Mouse (Mus musculus): Measurements from ENCODE around the gene Elk3. TPM values are rescaled to one million over a fixed set of nuclear protein-coding genes. Genes with fewer than 3 reads are reported as not detected.

The Elk3 gene
- polyA plus RNA-seq, 1 experiment from 2014 or later = 5.7 TPM

- H3K4me3 ChIP-seq (ENCODE audit: low read depth, low read length) = no peak overlapping the region
- H3K9me3 ChIP-seq (ENCODE audit: control insufficient read depth, low read length) = no peaks in the 10 kb centered on the region
- no peaks in the 10 kb centered on the region for H3K27me3 ChIP-seq (ENCODE audit: control insufficient read depth, insufficient read depth, low read length)
- H3K4me1 ChIP-seq (ENCODE audit: control insufficient read depth, insufficient read depth, low read length) = 0 out of 2 replicates have a peak, but pooled peaks cover 9% of the 10 kb centered on the region
- 88% methylated on average over 11 of the region's 11 CpGs for WGBS
- no peak overlapping the region for H3K9ac ChIP-seq (replicated peaks; ENCODE audit: low read depth, low read length)
- H3K36me3 ChIP-seq (ENCODE audit: control insufficient read depth, insufficient read depth, low read length) = no peaks in the 10 kb centered on the region
- H3K27ac ChIP-seq (ENCODE audit: low read depth, low read length) = no peak overlapping the region
- no peak for ATAC-seq (ENCODE audit: low read depth)
- no peak overlapping the region for H3K4me2 ChIP-seq (ENCODE audit: low read depth, low read length)
Observed at GRCm38 (mm10) chr10:93306367-93306766, 4.6 kb downstream of the Elk3 start.

GRCm38 (mm10) chr10:93305946-93306345 lies 5.0 kb downstream of the Elk3 start:
- Histone ChIP-seq H3K9me3 (ENCODE audit: control insufficient read depth, low read length) (no peaks in the 10 kb centered on the region), H3K27ac (ENCODE audit: low read depth, low read length) (no peak overlapping the region), H3K9ac (replicated peaks; ENCODE audit: low read depth, low read length) (no peak overlapping the region), H3K4me2 (ENCODE audit: low read depth, low read length) (no peak overlapping the region), H3K4me3 (ENCODE audit: low read depth, low read length) (no peak overlapping the region), H3K4me1 (ENCODE audit: control insufficient read depth, insufficient read depth, low read length) (0 out of 2 replicates have a peak, but pooled peaks cover 9% of the 10 kb centered on the region), H3K36me3 (ENCODE audit: control insufficient read depth, insufficient read depth, low read length) (no peaks in the 10 kb centered on the region), H3K27me3 (ENCODE audit: control insufficient read depth, insufficient read depth, low read length) (no peaks in the 10 kb centered on the region)
- ATAC-seq (ENCODE audit: low read depth) = no peak
- WGBS = 76% methylated on average over 6 of the region's 6 CpGs

GRCm38 (mm10) chr10:93303231-93303630 lies 7.7 kb downstream of the Elk3 start:
- Histone ChIP-seq H3K27ac (ENCODE audit: low read depth, low read length) (no peak overlapping the region), H3K9me3 (ENCODE audit: control insufficient read depth, low read length) (no peaks in the 10 kb centered on the region), H3K4me3 (ENCODE audit: low read depth, low read length) (no peak overlapping the region), H3K4me1 (ENCODE audit: control insufficient read depth, insufficient read depth, low read length) (no peaks in the 10 kb centered on the region), H3K36me3 (ENCODE audit: control insufficient read depth, insufficient read depth, low read length) (no peaks in the 10 kb centered on the region), H3K4me2 (ENCODE audit: low read depth, low read length) (no peak overlapping the region), H3K9ac (replicated peaks; ENCODE audit: low read depth, low read length) (no peak overlapping the region), H3K27me3 (ENCODE audit: control insufficient read depth, insufficient read depth, low read length) (no peaks in the 10 kb centered on the region)
- 84% methylated on average over 4 of the region's 4 CpGs for WGBS
- no peak for ATAC-seq (ENCODE audit: low read depth)

GRCm38 (mm10) chr10:93301831-93302230 lies 9.1 kb downstream of the Elk3 start:
- no peak overlapping the region for H3K4me2 ChIP-seq (ENCODE audit: low read depth, low read length)
- no peak overlapping the region for H3K27ac ChIP-seq (ENCODE audit: low read depth, low read length)
- H3K4me3 ChIP-seq (ENCODE audit: low read depth, low read length) = no peak overlapping the region
- no peaks in the 10 kb centered on the region for H3K27me3 ChIP-seq (ENCODE audit: control insufficient read depth, insufficient read depth, low read length)
- no peak overlapping the region for H3K9ac ChIP-seq (replicated peaks; ENCODE audit: low read depth, low read length)
- no peaks in the 10 kb centered on the region for H3K9me3 ChIP-seq (ENCODE audit: control insufficient read depth, low read length)
- WGBS = 79% methylated on average over 8 of the region's 8 CpGs
- no peaks in the 10 kb centered on the region for H3K36me3 ChIP-seq (ENCODE audit: control insufficient read depth, insufficient read depth, low read length)
- no peak for ATAC-seq (ENCODE audit: low read depth)
- no peaks in the 10 kb centered on the region for H3K4me1 ChIP-seq (ENCODE audit: control insufficient read depth, insufficient read depth, low read length)

- Histone ChIP-seq H3K9me3 (ENCODE audit: control insufficient read depth, low read length) (no peaks in the 10 kb centered on the region), H3K4me2 (ENCODE audit: low read depth, low read length) (no peak overlapping the region), H3K27me3 (ENCODE audit: control insufficient read depth, insufficient read depth, low read length) (no peaks in the 10 kb centered on the region), H3K9ac (replicated peaks; ENCODE audit: low read depth, low read length) (no peak overlapping the region), H3K36me3 (ENCODE audit: control insufficient read depth, insufficient read depth, low read length) (no peaks in the 10 kb centered on the region), H3K4me3 (ENCODE audit: low read depth, low read length) (no peak overlapping the region), H3K4me1 (ENCODE audit: control insufficient read depth, insufficient read depth, low read length) (no peaks in the 10 kb centered on the region), H3K27ac (ENCODE audit: low read depth, low read length) (no peak overlapping the region)
- WGBS = 65% methylated on average over 7 of the region's 7 CpGs
- ATAC-seq (ENCODE audit: low read depth) = no peak
Observed at GRCm38 (mm10) chr10:93298208-93298607, 12.7 kb downstream of the Elk3 start.

- Histone ChIP-seq H3K4me2 (ENCODE audit: low read depth, low read length) (no peak overlapping the region), H3K4me3 (ENCODE audit: low read depth, low read length) (no peak overlapping the region), H3K9ac (replicated peaks; ENCODE audit: low read depth, low read length) (no peak overlapping the region), H3K27ac (ENCODE audit: low read depth, low read length) (no peak overlapping the region), H3K4me1 (ENCODE audit: control insufficient read depth, insufficient read depth, low read length) (no peaks in the 10 kb centered on the region), H3K36me3 (ENCODE audit: control insufficient read depth, insufficient read depth, low read length) (no peaks in the 10 kb centered on the region), H3K9me3 (ENCODE audit: control insufficient read depth, low read length) (no peaks in the 10 kb centered on the region), H3K27me3 (ENCODE audit: control insufficient read depth, insufficient read depth, low read length) (no peaks in the 10 kb centered on the region)
- no peak for ATAC-seq (ENCODE audit: low read depth)
- 51% methylated on average over 5 of the region's 5 CpGs for WGBS
Observed at GRCm38 (mm10) chr10:93297774-93298173, 13.2 kb downstream of the Elk3 start.

GRCm38 (mm10) chr10:93294547-93295219 lies 16.3 kb downstream of the Elk3 start:
- Histone ChIP-seq H3K4me1 (ENCODE audit: control insufficient read depth, insufficient read depth, low read length) (0 out of 2 replicates have a peak, but pooled peaks cover under 1% of the 10 kb centered on the region), H3K9ac (replicated peaks; ENCODE audit: low read depth, low read length) (no peak overlapping the region), H3K36me3 (ENCODE audit: control insufficient read depth, insufficient read depth, low read length) (no peaks in the 10 kb centered on the region), H3K4me2 (ENCODE audit: low read depth, low read length) (no peak overlapping the region), H3K9me3 (ENCODE audit: control insufficient read depth, low read length) (no peaks in the 10 kb centered on the region), H3K27me3 (ENCODE audit: control insufficient read depth, insufficient read depth, low read length) (no peaks in the 10 kb centered on the region), H3K27ac (ENCODE audit: low read depth, low read length) (no peak overlapping the region), H3K4me3 (ENCODE audit: low read depth, low read length) (no peak overlapping the region)
- WGBS = 68% methylated on average over 20 of the region's 20 CpGs
- ATAC-seq (ENCODE audit: low read depth) = no peak

- 86% methylated on average over 7 of the region's 7 CpGs for WGBS
- Histone ChIP-seq H3K9me3 (ENCODE audit: control insufficient read depth, low read length) (no peaks in the 10 kb centered on the region), H3K27me3 (ENCODE audit: control insufficient read depth, insufficient read depth, low read length) (no peaks in the 10 kb centered on the region), H3K27ac (ENCODE audit: low read depth, low read length) (no peak overlapping the region), H3K4me3 (ENCODE audit: low read depth, low read length) (no peak overlapping the region), H3K9ac (replicated peaks; ENCODE audit: low read depth, low read length) (no peak overlapping the region), H3K36me3 (ENCODE audit: control insufficient read depth, insufficient read depth, low read length) (no peaks in the 10 kb centered on the region), H3K4me1 (ENCODE audit: control insufficient read depth, insufficient read depth, low read length) (peaks cover 5% of the 10 kb centered on the region; the same call in 1 of the 2 replicates), H3K4me2 (ENCODE audit: low read depth, low read length) (no peak overlapping the region)
- ATAC-seq (ENCODE audit: low read depth) = no peak
Observed at GRCm38 (mm10) chr10:93293621-93294020, 17.3 kb downstream of the Elk3 start.

- H3K4me2 ChIP-seq (ENCODE audit: low read depth, low read length) = no peak overlapping the region
- 3% methylated on average over 6 of the region's 6 CpGs for WGBS
- no peak for ATAC-seq (ENCODE audit: low read depth)
- H3K4me1 ChIP-seq (ENCODE audit: control insufficient read depth, insufficient read depth, low read length) = peaks cover 7% of the 10 kb centered on the region; the same call in 1 of the 2 replicates
- H3K27ac ChIP-seq (ENCODE audit: low read depth, low read length) = no peak overlapping the region
- no peaks in the 10 kb centered on the region for H3K27me3 ChIP-seq (ENCODE audit: control insufficient read depth, insufficient read depth, low read length)
- H3K4me3 ChIP-seq (ENCODE audit: low read depth, low read length) = no peak overlapping the region
- no peak overlapping the region for H3K9ac ChIP-seq (replicated peaks; ENCODE audit: low read depth, low read length)
- no peaks in the 10 kb centered on the region for H3K36me3 ChIP-seq (ENCODE audit: control insufficient read depth, insufficient read depth, low read length)
- H3K9me3 ChIP-seq (ENCODE audit: control insufficient read depth, low read length) = no peaks in the 10 kb centered on the region
Observed at GRCm38 (mm10) chr10:93291843-93292242, 19.1 kb downstream of the Elk3 start.
